Mouse (Mus musculus) forebrain, embryonic 12.5 days (tissue): ENCODE results near the gene Acot4. TPM values are rescaled to one million over a fixed set of nuclear protein-coding genes. Genes with fewer than 3 reads are reported as not detected.
"Not testable (repeated sequence)": the region's sequence is repeated elsewhere in the genome, so short reads cannot be mapped to it uniquely, and the experiment has no call there.

Experiments used
- ATAC-seq: fragments of 200-750 bp; cut with Nextera tagmentation; 2 replicates; pipeline ENCODE4 v1.8.0; 2017; ENCODE audit warnings: moderate TSS enrichment; ENCODE audit not compliant: low FRiP score
- H3K27ac ChIP-seq: fragments of 300-500 bp; sonication (generic); 2 replicates; pipeline ENCODE4 v1.5.1; 2016; ENCODE audit warnings: mild to moderate bottlenecking
- H3K27me3 ChIP-seq: fragments of 300-500 bp; sonication (generic); 2 replicates; pipeline ENCODE4 v1.6.1; 2016; ENCODE audit warnings: mild to moderate bottlenecking
- H3K36me3 ChIP-seq: fragments of 300-500 bp; sonication (generic); replicated peaks from 2 replicates; pipeline ENCODE4 v1.6.1; 2016; ENCODE audit warnings: mild to moderate bottlenecking
- H3K4me1 ChIP-seq: fragments of 300-500 bp; sonication (generic); 2 replicates; pipeline ENCODE4 v1.6.1; 2016
- H3K4me2 ChIP-seq: fragments of 300-500 bp; sonication (generic); 2 replicates; pipeline ENCODE4 v1.6.1; 2016; ENCODE audit warnings: mild to moderate bottlenecking, moderate library complexity
- H3K4me3 ChIP-seq: fragments of 300-500 bp; sonication (generic); replicated peaks from 2 replicates; pipeline ENCODE4 v1.5.1; 2016; ENCODE audit warnings: mild to moderate bottlenecking
- H3K9ac ChIP-seq: fragments of 300-500 bp; sonication (generic); 2 replicates; pipeline ENCODE4 v1.6.1; 2016; ENCODE audit warnings: mild to moderate bottlenecking
- H3K9me3 ChIP-seq: fragments of 300-500 bp; sonication (generic); 2 replicates; pipeline ENCODE4 v1.6.1; 2016
- WGBS: fragments of 180-500 bp; shearing (Covaris S2); methylation state at CpG from one replicate; pipeline ENCODE4 v1.1.7; 2016; 5-methylcytosine and 5-hydroxymethylcytosine counted together
- polyA plus RNA-seq: library from polyadenylated mRNA; unstranded; fragments of >200 nt; fragmentation: Nextera tagmentation; extraction: Ambion mirVana; gene quantifications from 2 replicates; pipeline ENCODE4 v1.2.1, GENCODE M21; 2016

The Acot4 gene
- 0.15 and 0.33 TPM in 2 replicates for polyA plus RNA-seq

DNA sequence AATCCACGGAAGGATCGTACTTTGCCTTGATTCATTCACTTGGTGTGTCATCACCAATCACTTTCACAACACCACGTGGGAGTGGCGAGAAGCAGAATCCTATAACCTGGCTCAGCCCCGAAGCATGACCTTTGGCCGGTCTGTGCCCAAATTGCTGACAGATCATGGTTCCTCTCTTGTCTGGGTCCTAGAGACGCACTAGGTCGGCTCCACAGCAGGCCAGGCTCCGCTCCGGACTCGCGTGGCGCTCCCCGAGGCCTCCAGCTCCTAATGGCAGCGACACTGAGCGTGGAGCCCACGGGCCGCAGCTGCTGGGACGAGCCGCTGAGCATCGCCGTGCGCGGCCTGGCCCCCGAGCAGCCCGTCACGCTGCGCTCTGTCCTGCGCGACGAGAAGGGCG is at the start of gene Acot4:
Gene Acot4, plus strand, starts transcription at position 139 of the 400 bp plus-strand sequence.
- ATAC-seq, H3K4me1 ChIP-seq, H3K27me3 ChIP-seq, H3K27ac ChIP-seq, H3K36me3 ChIP-seq: not testable (repeated sequence)
- peak within 1 kb of the TSS; percentile 61 for H3K4me2 ChIP-seq
- H3K9me3 ChIP-seq, result peaks cover 14% of the 10 kb centered on the region; the same call in 1 of the 2 replicates
- WGBS, result 11% methylated on average over 28 of the region's 32 CpGs
- peak within 1 kb of the TSS; percentile 45 for H3K4me3 ChIP-seq
- H3K9ac ChIP-seq, result peak within 1 kb of the TSS; percentile 50

DNA sequence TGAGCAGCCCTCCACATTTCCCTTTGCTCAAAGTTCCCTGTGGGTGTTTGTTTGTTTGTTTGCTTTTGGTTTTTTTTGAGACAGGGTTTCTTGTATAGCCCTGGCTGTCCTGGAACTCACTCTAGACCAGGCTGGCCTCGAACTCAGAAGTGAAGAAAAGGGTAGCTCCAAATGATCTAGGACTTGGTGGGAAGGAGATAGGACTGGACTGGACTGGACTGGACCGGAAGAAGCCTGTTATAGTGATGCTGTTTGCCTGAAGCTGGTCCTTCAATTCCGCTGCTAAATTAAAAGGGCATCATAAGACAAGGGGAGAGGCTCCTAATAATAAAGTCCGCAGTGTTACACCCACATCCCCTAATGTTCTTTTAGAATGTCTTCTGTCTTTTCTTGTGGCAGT is 49.7 kb upstream of the Acot4 start:
- H3K36me3 ChIP-seq, result 0 out of 2 replicates have a peak, but pooled peaks cover 3% of the 10 kb centered on the region
- no peaks in the 10 kb centered on the region for H3K27me3 ChIP-seq
- peaks cover 4% of the 10 kb centered on the region for H3K4me1 ChIP-seq
- ATAC-seq, result peak; percentile 27; the same call in 1 of the 2 replicates
- WGBS, result 75% methylated on average over 4 of the region's 4 CpGs
- peak overlapping the region; percentile 74 for H3K9ac ChIP-seq
- H3K4me3 ChIP-seq, result peak overlapping the region; percentile 65
- no peaks in the 10 kb centered on the region for H3K9me3 ChIP-seq
- peak overlapping the region; percentile 66 for H3K4me2 ChIP-seq
- no peak overlapping the region for H3K27ac ChIP-seq

GRCm38 (mm10) chr12:83989378-83989777 is 48.8 kb upstream of the Acot4 start:
- H3K9ac ChIP-seq, result no peak overlapping the region
- H3K36me3 ChIP-seq, result 0 out of 2 replicates have a peak, but pooled peaks cover 5% of the 10 kb centered on the region
- H3K27me3 ChIP-seq, result no peaks in the 10 kb centered on the region
- 94% methylated on average over 4 of the region's 4 CpGs for WGBS
- no peaks in the 10 kb centered on the region for H3K9me3 ChIP-seq
- no peak overlapping the region for H3K4me2 ChIP-seq
- no peak overlapping the region for H3K27ac ChIP-seq
- peaks cover 4% of the 10 kb centered on the region for H3K4me1 ChIP-seq
- no peak for ATAC-seq
- no peak overlapping the region for H3K4me3 ChIP-seq

- no peak overlapping the region for H3K9ac ChIP-seq
- H3K36me3 ChIP-seq, result 0 out of 2 replicates have a peak, but pooled peaks cover 7% of the 10 kb centered on the region
- no peak overlapping the region for H3K4me3 ChIP-seq
- H3K27ac ChIP-seq, result no peak overlapping the region
- no peaks in the 10 kb centered on the region for H3K27me3 ChIP-seq
- no peak overlapping the region for H3K4me2 ChIP-seq
- ATAC-seq, result no peak
- WGBS, result 75% methylated on average over 2 of the region's 2 CpGs
- peaks cover 5% of the 10 kb centered on the region; the same call in 1 of the 2 replicates for H3K9me3 ChIP-seq
- no peaks in the 10 kb centered on the region for H3K4me1 ChIP-seq
Measured at GRCm38 (mm10) chr12:83997221-83997620, 41.0 kb upstream of the Acot4 start.

GRCm38 (mm10) chr12:83998341-83999107 is 39.7 kb upstream of the Acot4 start:
- WGBS, result 68% methylated on average over 11 of the region's 11 CpGs
- no peak for ATAC-seq
- H3K9ac ChIP-seq, result no peak overlapping the region
- H3K4me2 ChIP-seq, result no peak overlapping the region
- no peak overlapping the region for H3K4me3 ChIP-seq
- H3K9me3 ChIP-seq, result peaks cover 7% of the 10 kb centered on the region; the same call in 1 of the 2 replicates
- 0 out of 2 replicates have a peak, but pooled peaks cover 3% of the 10 kb centered on the region for H3K36me3 ChIP-seq
- H3K27ac ChIP-seq, result no peak overlapping the region
- no peaks in the 10 kb centered on the region for H3K4me1 ChIP-seq
- H3K27me3 ChIP-seq, result no peaks in the 10 kb centered on the region

DNA sequence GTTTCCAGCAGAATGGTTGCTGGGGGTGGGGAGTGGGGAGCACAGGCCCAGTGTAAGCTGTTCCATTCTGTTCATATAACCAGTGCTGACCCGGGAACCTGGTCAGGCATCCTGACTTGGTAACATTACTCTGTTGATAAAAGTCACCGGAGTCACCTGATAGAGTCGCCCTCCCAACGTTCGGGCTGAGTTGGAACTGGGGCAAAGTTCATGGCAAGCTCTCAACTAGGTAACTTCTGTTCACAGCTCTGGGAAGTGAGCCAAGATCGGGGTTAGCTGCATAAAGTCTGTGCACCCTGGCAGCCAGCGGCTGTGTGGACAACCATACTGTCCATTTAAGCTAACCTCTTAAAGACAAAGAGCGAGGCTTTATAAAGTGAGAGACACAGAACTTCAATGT is 38.9 kb upstream of the Acot4 start:
- not testable (repeated sequence) for H3K4me1 ChIP-seq, H3K4me2 ChIP-seq, H3K9ac ChIP-seq, ATAC-seq, H3K27me3 ChIP-seq, H3K36me3 ChIP-seq, H3K9me3 ChIP-seq, H3K27ac ChIP-seq, H3K4me3 ChIP-seq
- 85% methylated on average over 8 of the region's 8 CpGs for WGBS

- Histone ChIP-seq H3K27ac (no peak overlapping the region), H3K4me3 (no peak overlapping the region), H3K9me3 (peaks cover 7% of the 10 kb centered on the region; the same call in 1 of the 2 replicates), H3K4me2 (no peak overlapping the region), H3K36me3 (no peaks in the 10 kb centered on the region), H3K4me1 (no peaks in the 10 kb centered on the region), H3K27me3 (no peaks in the 10 kb centered on the region), H3K9ac (no peak overlapping the region)
- 94% methylated on average over 3 of the region's 3 CpGs for WGBS
- ATAC-seq, result no peak
Measured at GRCm38 (mm10) chr12:84000418-84000817, 37.8 kb upstream of the Acot4 start.

GRCm38 (mm10) chr12:84003866-84004265 is 34.3 kb upstream of the Acot4 start:
- H3K4me1 ChIP-seq, result peaks cover 7% of the 10 kb centered on the region
- no peak overlapping the region for H3K4me2 ChIP-seq
- H3K9ac ChIP-seq, result no peak overlapping the region
- H3K9me3 ChIP-seq, result peaks cover 7% of the 10 kb centered on the region; the same call in 1 of the 2 replicates
- H3K36me3 ChIP-seq, result no peaks in the 10 kb centered on the region
- WGBS, result 86% methylated on average over 1 of the region's 1 CpGs
- H3K27me3 ChIP-seq, result no peaks in the 10 kb centered on the region
- ATAC-seq, result no peak
- no peak overlapping the region for H3K27ac ChIP-seq
- no peak overlapping the region for H3K4me3 ChIP-seq

DNA sequence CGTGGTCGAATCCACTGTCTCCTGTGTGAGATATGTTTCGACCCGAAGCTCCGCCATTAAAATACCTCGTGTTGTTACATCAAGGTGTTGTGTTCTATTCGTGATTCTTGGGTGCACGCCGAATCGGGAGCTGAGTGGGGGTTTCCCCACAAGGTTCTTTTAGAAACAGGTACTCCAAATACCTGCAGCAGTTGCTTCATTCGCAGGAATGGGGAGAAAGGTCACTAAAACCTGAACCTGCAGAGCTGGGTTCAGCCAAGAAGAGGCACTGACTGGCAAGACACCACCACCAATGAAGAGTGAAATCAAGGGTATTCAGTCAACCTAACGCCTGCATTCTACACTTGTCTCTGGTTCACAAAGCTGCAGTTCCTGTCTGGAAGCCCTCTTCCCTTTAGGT is 29.9 kb upstream of the Acot4 start:
- peak overlapping the region; percentile 65 for H3K27ac ChIP-seq
- no peak overlapping the region for H3K9ac ChIP-seq
- no peak overlapping the region for H3K4me3 ChIP-seq
- no peaks in the 10 kb centered on the region for H3K36me3 ChIP-seq
- ATAC-seq, result no peak
- H3K4me2 ChIP-seq, result no peak overlapping the region
- no peaks in the 10 kb centered on the region for H3K27me3 ChIP-seq
- H3K4me1 ChIP-seq, result peaks cover 44% of the 10 kb centered on the region
- H3K9me3 ChIP-seq, result no peaks in the 10 kb centered on the region
- 87% methylated on average over 11 of the region's 12 CpGs for WGBS

- ATAC-seq, result no peak; the same call in 1 of the 2 replicates
- Histone ChIP-seq H3K27me3 (no peaks in the 10 kb centered on the region), H3K9me3 (no peaks in the 10 kb centered on the region), H3K36me3 (no peaks in the 10 kb centered on the region), H3K4me2 (peak overlapping the region; percentile 57), H3K4me3 (peak overlapping the region; percentile 48; the same call in 1 of the 2 replicates), H3K9ac (0 out of 2 replicates have a peak overlapping the region, but pooled peaks have one; percentile 57), H3K27ac (peak overlapping the region; percentile 65), H3K4me1 (peaks cover 47% of the 10 kb centered on the region)
- 47% methylated on average over 8 of the region's 8 CpGs for WGBS
Measured at GRCm38 (mm10) chr12:84008729-84009128, 29.4 kb upstream of the Acot4 start.

- H3K4me2 ChIP-seq, result peak within 1 kb of the TSS; percentile 57
- peaks cover 47% of the 10 kb centered on the region for H3K4me1 ChIP-seq
- H3K4me3 ChIP-seq, result peak within 1 kb of the TSS; percentile 48
- ATAC-seq, result peak; percentile 94
- not testable (repeated sequence) for H3K9me3 ChIP-seq, H3K27me3 ChIP-seq, H3K36me3 ChIP-seq
- peak within 1 kb of the TSS; percentile 65 for H3K27ac ChIP-seq
- H3K9ac ChIP-seq, result peak within 1 kb of the TSS; percentile 57
- under 1% methylated on average over 61 of the region's 70 CpGs for WGBS
Measured at GRCm38 (mm10) chr12:84009171-84009965, 28.8 kb upstream of the Acot4 start, which contains the start of gene Acot1. Acot1 (plus strand) TSS chr12:84009490.

DNA sequence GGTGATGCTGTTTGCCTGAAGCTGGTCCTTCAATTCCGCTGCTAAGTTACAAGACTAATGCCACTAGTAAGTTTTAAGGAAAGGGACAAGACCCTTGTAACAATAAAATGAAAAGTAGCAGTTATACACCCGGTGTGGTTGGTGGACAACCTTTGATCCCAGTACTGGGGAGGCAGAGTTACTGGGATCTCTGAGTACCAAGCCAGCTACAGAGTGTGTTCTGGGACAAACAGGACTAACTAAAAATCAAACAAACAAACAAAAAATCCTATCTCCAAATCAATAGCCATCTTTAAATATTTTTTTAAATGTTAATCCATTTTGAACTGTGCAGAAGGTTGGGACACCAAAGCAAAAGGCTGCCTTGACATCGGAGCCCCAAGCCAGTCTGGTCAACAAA is 28.0 kb upstream of the Acot4 start:
- 75% methylated on average over 3 of the region's 3 CpGs for WGBS
- no peak overlapping the region for H3K9ac ChIP-seq
- H3K36me3 ChIP-seq, result peaks cover 5% of the 10 kb centered on the region; the same call in 1 of the 2 replicates

More for the DNA sequence above, 28.0 kb upstream of the Acot4 start:
- H3K4me1 ChIP-seq, result peaks cover 47% of the 10 kb centered on the region
- no peaks in the 10 kb centered on the region for H3K9me3 ChIP-seq
- ATAC-seq, result no peak
- peak overlapping the region; percentile 57 for H3K4me2 ChIP-seq
- H3K4me3 ChIP-seq, result peak overlapping the region; percentile 48
- H3K27ac ChIP-seq, result no peak overlapping the region
- no peaks in the 10 kb centered on the region for H3K27me3 ChIP-seq
